Mouse (Mus musculus) midbrain, embryonic 16.5 days (tissue): ENCODE results near the gene Gmppa. TPM values are rescaled to one million over a fixed set of nuclear protein-coding genes. Genes with fewer than 3 reads are reported as not detected.

Source experiments
- ATAC-seq: fragments of 200-750 bp; cut with Nextera tagmentation; 2 replicates; pipeline ENCODE4 v1.8.0; 2017; ENCODE audit warnings: moderate TSS enrichment
- H3K27ac ChIP-seq: fragments of 300-500 bp; sonication (generic); 2 replicates; pipeline ENCODE4 v1.5.1; 2014; ENCODE audit warnings: mild to moderate bottlenecking, low read length, mixed read lengths
- H3K27me3 ChIP-seq: fragments of 300-500 bp; sonication (generic); 2 replicates; pipeline ENCODE4 v1.6.1; 2014; ENCODE audit warnings: low read depth, low read length, mixed read lengths; ENCODE audit not compliant: control insufficient read depth, insufficient read depth
- H3K36me3 ChIP-seq: fragments of 300-500 bp; sonication (generic); 2 replicates; pipeline ENCODE4 v1.6.1; 2014; ENCODE audit warnings: mild to moderate bottlenecking, low read length, moderate library complexity, mixed read lengths; ENCODE audit not compliant: control insufficient read depth, insufficient read depth
- H3K4me1 ChIP-seq: fragments of 300-500 bp; sonication (generic); 2 replicates; pipeline ENCODE4 v1.6.1; 2014; ENCODE audit warnings: mild to moderate bottlenecking, low read length, mixed read lengths; ENCODE audit not compliant: control insufficient read depth, insufficient read depth
- H3K4me2 ChIP-seq: fragments of 300-500 bp; sonication (generic); 2 replicates; pipeline ENCODE4 v1.6.1; 2014; ENCODE audit warnings: mild to moderate bottlenecking, low read length, mixed read lengths
- H3K4me3 ChIP-seq: fragments of 300-500 bp; sonication (generic); 2 replicates; pipeline ENCODE4 v1.5.1; 2014; ENCODE audit warnings: low read depth, mild to moderate bottlenecking, low read length, moderate library complexity, mixed read lengths
- H3K9ac ChIP-seq: fragments of 300-500 bp; sonication (generic); 2 replicates; pipeline ENCODE4 v1.6.1; 2014; ENCODE audit warnings: low read depth, low read length, mixed read lengths
- H3K9me3 ChIP-seq: fragments of 300-500 bp; sonication (generic); replicated peaks from 2 replicates; pipeline ENCODE4 v1.6.1; 2014; ENCODE audit warnings: mild to moderate bottlenecking, low read length, mixed read lengths; ENCODE audit not compliant: control insufficient read depth, poor library complexity, severe bottlenecking
- WGBS: fragments of 180-500 bp; shearing (Covaris S2); extraction: QIAGEN DNeasy Blood & Tissue Kit; methylation state at CpG from one replicate; pipeline ENCODE4 v1.1.7; 2014; 5-methylcytosine and 5-hydroxymethylcytosine counted together
- polyA plus RNA-seq: library from polyadenylated mRNA; unstranded; fragments of >200 nt; fragmentation: Nextera tagmentation; extraction: Ambion mirVana; gene quantifications from 2 replicates; pipeline ENCODE4 v1.2.1, GENCODE M21; 2015

Gmppa gene
- polyA plus RNA-seq, 1 experiment from 2014 or later = 81.3 TPM

GRCm38 (mm10) chr1:75487040-75487404, 51.3 kb downstream of the Gmppa start:
- peak overlapping the region; percentile 92 for H3K4me2 ChIP-seq
- no peaks in the 10 kb centered on the region for H3K9me3 ChIP-seq
- ATAC-seq = peak; percentile 6; the same call in 1 of the 2 replicates
- H3K36me3 ChIP-seq = peaks cover 27% of the 10 kb centered on the region
- peaks cover 28% of the 10 kb centered on the region for H3K27me3 ChIP-seq
- H3K9ac ChIP-seq = peak overlapping the region; percentile 57
- 2% methylated on average over 13 of the region's 13 CpGs for WGBS
- H3K27ac ChIP-seq = no peak overlapping the region
- peak overlapping the region; percentile 50 for H3K4me3 ChIP-seq
- peaks cover 23% of the 10 kb centered on the region for H3K4me1 ChIP-seq

- peaks cover 26% of the 10 kb centered on the region for H3K36me3 ChIP-seq
- H3K9ac ChIP-seq = peak overlapping the region; percentile 57
- H3K9me3 ChIP-seq = no peaks in the 10 kb centered on the region
- ATAC-seq = peak; percentile 69
- H3K4me1 ChIP-seq = peaks cover 18% of the 10 kb centered on the region
- WGBS = under 1% methylated on average over 62 of the region's 62 CpGs
- peak overlapping the region; percentile 50 for H3K4me3 ChIP-seq
- peaks cover 28% of the 10 kb centered on the region for H3K27me3 ChIP-seq
- no peak overlapping the region for H3K27ac ChIP-seq
- peak overlapping the region; percentile 92 for H3K4me2 ChIP-seq
Measured at GRCm38 (mm10) chr1:75487405-75488161, 51.9 kb downstream of the Gmppa start.

GRCm38 (mm10) chr1:75490785-75491551, 55.2 kb downstream of the Gmppa start:
- Histone ChIP-seq H3K4me3 (no peak overlapping the region), H3K27me3 (peaks cover 13% of the 10 kb centered on the region), H3K9ac (no peak overlapping the region), H3K36me3 (no peaks in the 10 kb centered on the region; the same call in 1 of the 2 replicates), H3K4me1 (peaks cover 15% of the 10 kb centered on the region), H3K9me3 (no peaks in the 10 kb centered on the region), H3K4me2 (no peak overlapping the region), H3K27ac (no peak overlapping the region)
- 84% methylated on average over 34 of the region's 34 CpGs for WGBS
- ATAC-seq = no peak

- WGBS = 37% methylated on average over 24 of the region's 24 CpGs
- no peak overlapping the region for H3K9ac ChIP-seq
- no peak overlapping the region for H3K27ac ChIP-seq
- no peaks in the 10 kb centered on the region for H3K9me3 ChIP-seq
- H3K27me3 ChIP-seq = peaks cover 6% of the 10 kb centered on the region
- H3K4me2 ChIP-seq = no peak overlapping the region
- ATAC-seq = no peak
- H3K4me3 ChIP-seq = no peak overlapping the region
- H3K4me1 ChIP-seq = peaks cover 6% of the 10 kb centered on the region; the same call in 1 of the 2 replicates
- no peaks in the 10 kb centered on the region; the same call in 1 of the 2 replicates for H3K36me3 ChIP-seq
Measured at GRCm38 (mm10) chr1:75492579-75493170, 56.9 kb downstream of the Gmppa start.

Other genes starting within 250 kb of the Gmppa start
- 27.2 and 29.5 TPM in 2 replicates for gene Ankzf1, start 243.8 kb upstream of the Gmppa start, polyA plus RNA-seq
- 59.0 and 60.8 TPM in 2 replicates for gene Atg9a, start 243.7 kb upstream of the Gmppa start, polyA plus RNA-seq
- gene Glb1l, start 225.1 kb upstream of the Gmppa start, polyA plus RNA-seq = 23.0 and 25.4 TPM in 2 replicates
- 147 and 154 TPM in 2 replicates for gene Stk16, start 225.1 kb upstream of the Gmppa start, polyA plus RNA-seq
- gene Tuba4a, start 216.1 kb upstream of the Gmppa start, polyA plus RNA-seq = 11.2 and 22.2 TPM in 2 replicates
- not detected in 2 replicates for gene A630095N17Rik, start 203.8 kb upstream of the Gmppa start, polyA plus RNA-seq
- gene Dnajb2, start 199.5 kb upstream of the Gmppa start, polyA plus RNA-seq = 79.4 and 84.3 TPM in 2 replicates
- gene Ptprn, start 171.4 kb upstream of the Gmppa start, polyA plus RNA-seq = 26.3 and 33.4 TPM in 2 replicates
- gene Resp18, start 157.5 kb upstream of the Gmppa start, polyA plus RNA-seq = 209 and 241 TPM in 2 replicates
- gene Dnpep, start 117.9 kb upstream of the Gmppa start, polyA plus RNA-seq = 136 and 145 TPM in 2 replicates
- gene Des, start 75.6 kb upstream of the Gmppa start, polyA plus RNA-seq = 1.2 and 1.7 TPM in 2 replicates
- gene Speg, start 60.6 kb upstream of the Gmppa start, polyA plus RNA-seq = 17.7 and 20.8 TPM in 2 replicates
- 45.4 and 54.8 TPM in 2 replicates for gene Asic4, start 14.5 kb downstream of the Gmppa start, polyA plus RNA-seq
- gene Chpf, start 43.4 kb downstream of the Gmppa start, polyA plus RNA-seq = 34.8 and 37.5 TPM in 2 replicates
- gene Tmem198, start 43.6 kb downstream of the Gmppa start, polyA plus RNA-seq = 52.0 and 56.7 TPM in 2 replicates
- gene Obsl1, start 70.5 kb downstream of the Gmppa start, polyA plus RNA-seq = 23.1 and 24.2 TPM in 2 replicates
- gene Inha, start 71.1 kb downstream of the Gmppa start, polyA plus RNA-seq = 19.7 and 21.2 TPM in 2 replicates
- gene Stk11ip, start 85.6 kb downstream of the Gmppa start, polyA plus RNA-seq = 23.2 and 25.9 TPM in 2 replicates
- gene Slc4a3, start 110.3 kb downstream of the Gmppa start, polyA plus RNA-seq = 78.6 and 83.0 TPM in 2 replicates